Mouse (Mus musculus): ENCODE results near the gene Nek6. TPM values are rescaled to one million over a fixed set of nuclear protein-coding genes. Genes with fewer than 3 reads are reported as not detected.

Gene Nek6
- polyA plus RNA-seq, 1 experiment from 2014 or later: 68.8 TPM

GRCm38 (mm10) chr2:38574697-38575096, 63.3 kb downstream of the Nek6 start:
- H3K9me3 ChIP-seq: no peaks in the 10 kb centered on the region
- no peaks in the 10 kb centered on the region for H3K27me3 ChIP-seq (ENCODE audit: insufficient read depth, poor library complexity, severe bottlenecking)
- no peak overlapping the region for H3K4me3 ChIP-seq
- peaks cover 24% of the 10 kb centered on the region for H3K4me1 ChIP-seq (replicated peaks)
- 95% methylated on average over 2 of the region's 2 CpGs for WGBS
- H3K36me3 ChIP-seq: peaks cover 94% of the 10 kb centered on the region
- no peak overlapping the region for H3K27ac ChIP-seq
- no peak for DNase-seq (ENCODE audit: low spot score)

- no peaks in the 10 kb centered on the region for H3K27me3 ChIP-seq (ENCODE audit: insufficient read depth, poor library complexity, severe bottlenecking)
- peaks cover 90% of the 10 kb centered on the region for H3K36me3 ChIP-seq
- peak overlapping the region; percentile 83 for H3K27ac ChIP-seq
- H3K4me1 ChIP-seq (replicated peaks): peaks cover 36% of the 10 kb centered on the region
- H3K9me3 ChIP-seq: no peaks in the 10 kb centered on the region
- no peak for DNase-seq (ENCODE audit: low spot score)
- WGBS: 59% methylated on average over 13 of the region's 13 CpGs
- H3K4me3 ChIP-seq: no peak overlapping the region
Measured at GRCm38 (mm10) chr2:38578602-38579521, 67.4 kb downstream of the Nek6 start.

DNA sequence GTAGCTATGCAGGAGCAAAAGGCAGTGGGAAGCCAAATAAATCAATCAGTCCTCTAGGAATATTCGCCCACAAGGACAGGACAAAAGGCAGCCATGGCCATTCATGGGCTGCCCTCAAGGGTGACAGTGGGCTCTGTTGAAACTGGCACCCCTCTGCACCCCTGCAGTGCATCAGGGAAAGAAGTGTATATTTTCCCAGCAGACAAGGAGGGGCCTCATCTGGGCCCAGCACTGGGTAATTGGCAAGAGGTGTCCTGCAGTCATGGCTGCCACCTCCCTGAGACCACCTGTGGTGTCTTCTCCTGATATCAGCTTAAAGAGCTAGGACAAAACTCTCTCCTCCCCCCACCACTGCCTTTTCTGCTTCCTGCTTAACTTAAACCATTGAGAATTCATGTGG, 68.1 kb downstream of the Nek6 start:
- Histone ChIP-seq H3K4me3 (no peak overlapping the region), H3K9me3 (no peaks in the 10 kb centered on the region), H3K27me3 (ENCODE audit: insufficient read depth, poor library complexity, severe bottlenecking) (no peaks in the 10 kb centered on the region), H3K27ac (peak overlapping the region; percentile 83), H3K4me1 (replicated peaks) (peaks cover 43% of the 10 kb centered on the region), H3K36me3 (peaks cover 84% of the 10 kb centered on the region)
- no peak for DNase-seq (ENCODE audit: low spot score)
- WGBS: 50% methylated on average over 1 of the region's 1 CpGs

DNA sequence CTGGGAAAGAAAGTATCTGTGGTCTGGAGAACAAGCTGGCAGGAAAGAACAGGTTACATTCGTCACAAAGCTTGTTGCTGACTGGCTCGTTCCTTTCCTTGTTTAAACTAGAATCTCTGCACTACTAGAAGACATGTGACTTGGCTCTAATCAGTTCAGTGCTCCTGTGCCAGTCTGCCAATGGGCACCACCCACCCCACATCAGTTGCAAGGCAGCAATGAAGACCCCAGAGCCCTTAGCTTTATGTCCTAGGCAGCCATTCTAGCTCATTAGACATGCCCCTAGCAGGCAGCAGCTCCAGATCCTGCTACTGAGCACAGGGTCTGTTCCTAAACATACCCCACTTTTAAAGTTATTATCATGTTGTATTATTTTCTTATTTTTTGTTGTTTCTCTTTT, 72.5 kb downstream of the Nek6 start:
- Histone ChIP-seq H3K27me3 (ENCODE audit: insufficient read depth, poor library complexity, severe bottlenecking) (no peaks in the 10 kb centered on the region), H3K27ac (peak overlapping the region; percentile 87), H3K36me3 (peaks cover 81% of the 10 kb centered on the region), H3K4me1 (replicated peaks) (peaks cover 52% of the 10 kb centered on the region), H3K9me3 (no peaks in the 10 kb centered on the region), H3K4me3 (no peak overlapping the region)
- WGBS: 87% methylated on average over 2 of the region's 2 CpGs
- DNase-seq (ENCODE audit: low spot score): no peak

GRCm38 (mm10) chr2:38584514-38585378, 73.3 kb downstream of the Nek6 start:
- H3K36me3 ChIP-seq: peaks cover 81% of the 10 kb centered on the region

DNA sequence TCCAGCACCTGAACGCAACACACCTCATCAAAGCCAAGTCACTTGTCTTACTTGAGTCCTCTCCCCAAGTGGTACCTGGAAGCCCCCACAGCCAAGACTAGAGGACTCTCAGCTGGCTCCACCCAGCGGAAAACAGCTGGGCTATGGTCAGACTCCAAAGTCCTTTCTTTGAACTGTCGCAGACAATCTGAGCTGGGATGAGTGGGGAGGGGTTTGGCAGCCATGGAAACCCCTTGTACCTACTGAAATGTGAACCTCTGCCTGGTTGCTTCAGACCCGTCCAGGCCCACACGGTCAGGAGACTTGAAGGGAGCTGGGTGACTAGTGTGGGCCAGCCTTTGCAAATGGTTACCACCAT, 73.9 kb downstream of the Nek6 start:
- peaks cover 81% of the 10 kb centered on the region for H3K36me3 ChIP-seq
- peak; percentile 68 for DNase-seq (ENCODE audit: low spot score)
- H3K4me1 ChIP-seq (replicated peaks): peaks cover 39% of the 10 kb centered on the region
- no peaks in the 10 kb centered on the region for H3K27me3 ChIP-seq (ENCODE audit: insufficient read depth, poor library complexity, severe bottlenecking)
- H3K27ac ChIP-seq: peak overlapping the region; percentile 87
- no peaks in the 10 kb centered on the region for H3K9me3 ChIP-seq
- H3K4me3 ChIP-seq: no peak overlapping the region
- WGBS: 27% methylated on average over 5 of the region's 5 CpGs

More at GRCm38 (mm10) chr2:38584514-38585378, 73.3 kb downstream of the Nek6 start:
- DNase-seq (ENCODE audit: low spot score): peak; percentile 69
- peaks cover 44% of the 10 kb centered on the region for H3K4me1 ChIP-seq (replicated peaks)
- 35% methylated on average over 13 of the region's 13 CpGs for WGBS
- H3K27me3 ChIP-seq (ENCODE audit: insufficient read depth, poor library complexity, severe bottlenecking): no peaks in the 10 kb centered on the region
- peak overlapping the region; percentile 87 for H3K27ac ChIP-seq
- H3K9me3 ChIP-seq: no peaks in the 10 kb centered on the region
- peak overlapping the region; percentile 20; the same call in 1 of the 2 replicates for H3K4me3 ChIP-seq

GRCm38 (mm10) chr2:38586733-38587132, 75.3 kb downstream of the Nek6 start:
- no peak for DNase-seq (ENCODE audit: low spot score)
- Histone ChIP-seq H3K27me3 (ENCODE audit: insufficient read depth, poor library complexity, severe bottlenecking) (no peaks in the 10 kb centered on the region), H3K4me3 (no peak overlapping the region), H3K9me3 (no peaks in the 10 kb centered on the region), H3K4me1 (replicated peaks) (peaks cover 39% of the 10 kb centered on the region), H3K36me3 (peaks cover 75% of the 10 kb centered on the region), H3K27ac (no peak overlapping the region)
- WGBS: 90% methylated on average over 6 of the region's 6 CpGs

GRCm38 (mm10) chr2:38591751-38592459, 80.5 kb downstream of the Nek6 start:
- DNase-seq (ENCODE audit: low spot score): no peak
- Histone ChIP-seq H3K27ac (peak overlapping the region; percentile 41; the same call in 1 of the 2 replicates), H3K27me3 (ENCODE audit: insufficient read depth, poor library complexity, severe bottlenecking) (no peaks in the 10 kb centered on the region), H3K4me3 (no peak overlapping the region), H3K36me3 (peaks cover 52% of the 10 kb centered on the region), H3K9me3 (no peaks in the 10 kb centered on the region), H3K4me1 (replicated peaks) (peaks cover 16% of the 10 kb centered on the region)
- WGBS: 70% methylated on average over 6 of the region's 6 CpGs

GRCm38 (mm10) chr2:38594874-38595273, 83.4 kb downstream of the Nek6 start:
- Histone ChIP-seq H3K9me3 (no peaks in the 10 kb centered on the region), H3K27me3 (ENCODE audit: insufficient read depth, poor library complexity, severe bottlenecking) (no peaks in the 10 kb centered on the region), H3K27ac (no peak overlapping the region), H3K4me3 (no peak overlapping the region), H3K36me3 (peaks cover 28% of the 10 kb centered on the region), H3K4me1 (replicated peaks) (peaks cover 16% of the 10 kb centered on the region)
- no peak for DNase-seq (ENCODE audit: low spot score)
- WGBS: 81% methylated on average over 7 of the region's 7 CpGs

DNA sequence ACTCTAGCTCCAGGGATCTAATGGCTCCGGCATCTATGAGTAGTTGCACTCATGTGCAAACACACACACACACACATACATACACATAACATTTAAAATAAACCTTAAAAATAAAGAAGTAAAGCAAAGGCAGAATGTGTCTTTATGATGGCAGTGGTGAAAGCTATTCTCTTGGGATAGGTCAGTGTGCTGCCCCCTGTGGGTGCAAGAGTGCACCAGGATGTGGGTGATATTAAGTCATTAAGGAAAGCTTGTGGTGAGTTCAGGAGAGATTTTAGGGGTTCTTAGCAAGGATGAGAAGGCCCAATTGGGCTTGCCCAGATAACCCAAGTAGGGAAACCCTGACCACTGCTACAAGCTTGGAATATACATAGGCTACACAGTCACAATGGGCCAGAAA, 86.5 kb downstream of the Nek6 start:
- 98% methylated on average over 1 of the region's 1 CpGs for WGBS

DNA sequence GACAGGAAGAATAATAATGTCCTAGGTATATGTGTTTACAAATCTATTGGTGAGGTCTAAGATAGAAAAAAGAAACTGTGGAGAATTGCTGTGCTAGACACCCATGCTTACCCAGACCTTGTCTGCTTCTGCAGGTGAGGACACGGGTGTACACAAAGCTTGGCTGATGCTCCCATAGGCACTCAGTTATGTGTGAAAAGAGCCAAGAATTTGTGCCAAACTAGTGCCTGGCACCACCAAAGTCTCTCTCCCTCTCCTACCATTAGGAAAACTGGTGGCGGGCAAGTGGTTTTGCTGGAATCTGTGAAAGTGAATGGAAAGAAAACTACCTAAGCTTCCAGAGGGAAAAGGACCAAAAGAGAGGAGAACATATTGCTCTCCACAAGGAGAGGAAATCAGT, 87.0 kb downstream of the Nek6 start:
- H3K27ac ChIP-seq: no peak overlapping the region
- H3K4me1 ChIP-seq (replicated peaks): 0 out of 2 replicates have a peak, but pooled peaks cover under 1% of the 10 kb centered on the region
- H3K27me3 ChIP-seq (ENCODE audit: insufficient read depth, poor library complexity, severe bottlenecking): no peaks in the 10 kb centered on the region
- WGBS: 95% methylated on average over 2 of the region's 2 CpGs
- H3K36me3 ChIP-seq: peaks cover 24% of the 10 kb centered on the region; the same call in 1 of the 2 replicates
- no peak for DNase-seq (ENCODE audit: low spot score)
- no peaks in the 10 kb centered on the region for H3K9me3 ChIP-seq
- H3K4me3 ChIP-seq: no peak overlapping the region

More for the DNA sequence above, 86.5 kb downstream of the Nek6 start:
- peaks cover 24% of the 10 kb centered on the region; the same call in 1 of the 2 replicates for H3K36me3 ChIP-seq
- no peaks in the 10 kb centered on the region for H3K9me3 ChIP-seq
- no peak overlapping the region for H3K27ac ChIP-seq
- H3K4me3 ChIP-seq: no peak overlapping the region
- no peak for DNase-seq (ENCODE audit: low spot score)
- 0 out of 2 replicates have a peak, but pooled peaks cover 3% of the 10 kb centered on the region for H3K4me1 ChIP-seq (replicated peaks)
- no peaks in the 10 kb centered on the region for H3K27me3 ChIP-seq (ENCODE audit: insufficient read depth, poor library complexity, severe bottlenecking)

- Histone ChIP-seq H3K4me1 (replicated peaks) (no peaks in the 10 kb centered on the region), H3K36me3 (peaks cover 15% of the 10 kb centered on the region; the same call in 1 of the 2 replicates), H3K9me3 (no peaks in the 10 kb centered on the region), H3K4me3 (no peak overlapping the region), H3K27ac (no peak overlapping the region), H3K27me3 (ENCODE audit: insufficient read depth, poor library complexity, severe bottlenecking) (no peaks in the 10 kb centered on the region)
- no peak for DNase-seq (ENCODE audit: low spot score)
Measured at GRCm38 (mm10) chr2:38600842-38601241, 89.4 kb downstream of the Nek6 start.
